Mouse (Mus musculus) limb, embryonic 14.5 days (tissue): ENCODE data around the gene Frmd4b. TPM values are rescaled to one million over a fixed set of nuclear protein-coding genes. Genes with fewer than 3 reads are reported as not detected.
A peak's percentile ranks its signal among the peaks of the same experiment; 100 is the strongest.

Experiments used
- ATAC-seq: fragments of 200-750 bp; cut with Nextera tagmentation; 2 replicates; pipeline ENCODE4 v1.8.0; 2017; ENCODE audit warnings: low read depth, moderate number of reproducible peaks, moderate TSS enrichment; ENCODE audit not compliant: low FRiP score
- DNase-seq: peaks from one replicate; pipeline ENCODE4 v3.0.0-alpha.2; 2015; ENCODE audit warnings: low spot score
- H3K27ac ChIP-seq: fragments of 300-500 bp; sonication (generic); replicated peaks from 2 replicates; pipeline ENCODE4 v1.5.1; 2014; ENCODE audit warnings: low read depth, mild to moderate bottlenecking, low read length, moderate library complexity, mixed read lengths
- H3K27me3 ChIP-seq: fragments of 300-500 bp; sonication (generic); 2 replicates; pipeline ENCODE4 v1.6.1; 2014; ENCODE audit warnings: low read length, mixed read lengths; ENCODE audit not compliant: control insufficient read depth, insufficient read depth
- H3K36me3 ChIP-seq: fragments of 300-500 bp; sonication (generic); 2 replicates; pipeline ENCODE4 v1.6.1; 2014; ENCODE audit warnings: mild to moderate bottlenecking, low read length, moderate library complexity, mixed read lengths; ENCODE audit not compliant: control insufficient read depth, insufficient read depth
- H3K4me1 ChIP-seq: fragments of 300-500 bp; sonication (generic); 2 replicates; pipeline ENCODE4 v1.6.1; 2014; ENCODE audit warnings: antibody characterized with exemption, low read length, mixed read lengths; ENCODE audit not compliant: control insufficient read depth, insufficient read depth
- H3K4me2 ChIP-seq: fragments of 300-500 bp; sonication (generic); replicated peaks from 2 replicates; pipeline ENCODE4 v1.6.1; 2014; ENCODE audit warnings: low read depth, mild to moderate bottlenecking, low read length, moderate library complexity; ENCODE audit not compliant: severe bottlenecking
- H3K4me3 ChIP-seq: fragments of 300-500 bp; sonication (generic); replicated peaks from 2 replicates; pipeline ENCODE4 v1.5.1; 2014; ENCODE audit warnings: low read length
- H3K9ac ChIP-seq: fragments of 300-500 bp; sonication (generic); 2 replicates; pipeline ENCODE4 v1.6.1; 2014; ENCODE audit warnings: mild to moderate bottlenecking, low read depth, low read length, moderate library complexity; ENCODE audit not compliant: severe bottlenecking
- H3K9me3 ChIP-seq: fragments of 300-500 bp; sonication (generic); 2 replicates; pipeline ENCODE4 v1.6.1; 2016; ENCODE audit warnings: low read length; ENCODE audit not compliant: control insufficient read depth
- POLR2A ChIP-seq: fragments of 200-500 bp; IDR thresholded peaks from 2 replicates; pipeline ENCODE4 v1.8.0; 2012; ENCODE audit warnings: inconsistent platforms, mild to moderate bottlenecking, moderate library complexity, borderline replicate concordance; ENCODE audit not compliant: insufficient read depth, insufficient read length; ENCODE audit errors: extremely low read depth
- WGBS: fragments of 180-500 bp; shearing (Covaris S2); extraction: QIAGEN DNeasy Blood & Tissue Kit; methylation state at CpG from one replicate; pipeline ENCODE4 v1.1.7; 2014; 5-methylcytosine and 5-hydroxymethylcytosine counted together
- polyA plus RNA-seq, 2 experiments: library from polyadenylated mRNA; depleted of rRNA in 1 of 2; stranded (reverse) in 1 of 2; unstranded in 1 of 2; fragments of >200 nt; fragmentation: Nextera tagmentation in 1 of 2; extraction: Ambion mirVana in 1 of 2; gene quantifications; 2 replicates each; pipeline versions ENCODE4 v1.2.1 to v1.2.3; 2012 to 2014

Frmd4b gene
- polyA plus RNA-seq, 2 experiments: 13.9 to 14.1 TPM

DNA sequence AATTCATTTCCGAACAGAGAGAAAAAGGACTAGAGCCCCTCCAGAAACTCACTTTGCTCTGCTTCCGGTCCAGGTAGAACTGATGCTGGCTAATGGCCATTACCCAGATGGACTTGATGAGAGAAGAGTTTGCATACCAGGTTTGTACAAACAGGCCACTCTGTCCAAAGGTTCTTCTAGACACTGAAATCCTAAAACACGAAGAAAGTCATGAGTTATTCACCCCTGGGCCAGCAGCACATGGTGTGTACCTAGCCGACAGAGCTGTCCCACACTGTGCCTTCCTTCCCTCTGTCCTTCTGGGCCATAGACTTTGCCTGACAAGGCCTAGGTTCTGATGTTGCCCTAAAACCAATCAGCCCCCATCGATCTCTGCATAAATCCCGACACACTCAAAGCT, 308.8 kb downstream of the Frmd4b start:
- H3K4me1 ChIP-seq: peaks cover 17% of the 10 kb centered on the region; the same call in 1 of the 2 replicates
- H3K4me3 ChIP-seq: no peak overlapping the region
- no peak overlapping the region for H3K9ac ChIP-seq
- H3K27me3 ChIP-seq: no peaks in the 10 kb centered on the region
- H3K9me3 ChIP-seq: no peaks in the 10 kb centered on the region
- ATAC-seq: no peak
- no peak for DNase-seq
- no peak for TF ChIP-seq POLR2A
- H3K36me3 ChIP-seq: 0 out of 2 replicates have a peak, but pooled peaks cover 3% of the 10 kb centered on the region
- H3K27ac ChIP-seq: no peak overlapping the region
- no peak overlapping the region for H3K4me2 ChIP-seq
- WGBS: 91% methylated on average over 6 of the region's 6 CpGs

DNA sequence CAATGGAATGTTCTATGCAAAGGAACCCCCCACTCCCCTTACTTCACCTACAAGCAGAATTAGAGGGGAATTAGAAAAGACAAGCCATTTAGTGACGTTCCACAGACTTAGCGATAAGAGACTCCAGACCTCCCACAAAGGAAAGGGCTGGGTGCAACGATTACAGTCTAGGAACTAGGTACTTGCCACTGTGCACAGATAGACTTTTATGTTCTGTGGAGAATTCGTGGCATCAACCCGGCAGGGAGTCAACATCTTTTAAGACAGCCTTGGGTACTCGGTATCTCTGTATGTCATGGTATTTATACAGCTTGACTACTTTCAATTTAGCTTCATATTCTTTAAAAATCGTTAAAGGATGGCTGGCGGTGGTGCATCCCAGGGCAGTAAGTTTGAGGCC, 310.1 kb downstream of the Frmd4b start:
- Histone ChIP-seq H3K27me3 (no peaks in the 10 kb centered on the region), H3K4me3 (no peak overlapping the region), H3K36me3 (0 out of 2 replicates have a peak, but pooled peaks cover 3% of the 10 kb centered on the region), H3K9ac (no peak overlapping the region), H3K27ac (no peak overlapping the region), H3K9me3 (no peaks in the 10 kb centered on the region), H3K4me1 (peaks cover 11% of the 10 kb centered on the region; the same call in 1 of the 2 replicates), H3K4me2 (no peak overlapping the region)
- ATAC-seq: no peak
- TF ChIP-seq POLR2A: no peak
- 79% methylated on average over 8 of the region's 8 CpGs for WGBS
- no peak for DNase-seq

DNA sequence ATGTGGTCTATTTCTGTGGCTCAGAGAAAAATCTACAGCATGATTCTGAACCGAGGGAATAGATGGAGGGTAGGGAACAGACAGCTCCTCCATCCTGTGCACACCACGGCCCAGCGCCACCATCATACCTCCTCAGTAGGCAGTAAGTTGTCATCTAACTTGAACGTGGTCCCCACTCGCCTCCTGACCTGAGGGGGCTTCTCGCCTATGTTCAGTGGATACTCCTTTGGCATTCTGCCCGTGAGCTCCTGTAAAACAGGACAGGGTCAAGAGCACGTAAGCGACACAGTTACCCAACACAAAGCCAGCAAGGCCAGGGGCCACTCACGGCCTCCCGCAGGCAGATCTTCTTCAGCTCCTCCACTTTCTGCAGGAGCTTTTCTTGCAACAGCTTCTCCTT, 311.0 kb downstream of the Frmd4b start:
- WGBS: 88% methylated on average over 11 of the region's 11 CpGs
- no peak for DNase-seq
- H3K36me3 ChIP-seq: 0 out of 2 replicates have a peak, but pooled peaks cover 3% of the 10 kb centered on the region
- TF ChIP-seq POLR2A: no peak
- no peak overlapping the region for H3K4me2 ChIP-seq
- H3K27ac ChIP-seq: no peak overlapping the region
- no peak overlapping the region for H3K9ac ChIP-seq
- H3K4me1 ChIP-seq: peaks cover 6% of the 10 kb centered on the region; the same call in 1 of the 2 replicates
- no peaks in the 10 kb centered on the region for H3K9me3 ChIP-seq
- ATAC-seq: no peak
- H3K4me3 ChIP-seq: no peak overlapping the region
- H3K27me3 ChIP-seq: no peaks in the 10 kb centered on the region

DNA sequence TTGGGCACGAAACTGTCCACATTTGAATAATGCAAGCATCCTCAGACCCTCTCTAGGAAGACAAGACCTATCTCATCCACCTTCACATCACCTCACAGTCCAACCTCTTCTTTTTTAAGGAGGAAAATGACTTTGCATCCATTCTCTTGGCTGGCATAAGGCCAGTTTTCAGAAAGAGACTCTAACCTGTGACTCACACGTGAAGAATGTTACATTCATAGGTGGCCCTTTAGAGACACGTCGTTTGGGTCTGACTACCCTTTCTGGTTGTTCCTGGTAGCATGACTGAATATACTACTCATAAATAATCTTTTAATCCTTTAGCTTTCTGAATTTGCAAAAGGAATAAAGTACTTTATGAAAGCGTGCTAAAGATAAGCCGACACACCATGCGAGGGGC, 311.9 kb downstream of the Frmd4b start:
- no peak overlapping the region for H3K4me3 ChIP-seq
- H3K4me1 ChIP-seq: peaks cover 3% of the 10 kb centered on the region; the same call in 1 of the 2 replicates
- 0 out of 2 replicates have a peak, but pooled peaks cover 3% of the 10 kb centered on the region for H3K36me3 ChIP-seq
- no peak overlapping the region for H3K9ac ChIP-seq
- DNase-seq (no peak), ATAC-seq (no peak)
- no peak overlapping the region for H3K4me2 ChIP-seq
- H3K27ac ChIP-seq: 0 out of 2 replicates have a peak overlapping the region, but pooled peaks have one; percentile 61
- H3K9me3 ChIP-seq: no peaks in the 10 kb centered on the region
- no peak for TF ChIP-seq POLR2A
- 78% methylated on average over 7 of the region's 7 CpGs for WGBS
- H3K27me3 ChIP-seq: no peaks in the 10 kb centered on the region

DNA sequence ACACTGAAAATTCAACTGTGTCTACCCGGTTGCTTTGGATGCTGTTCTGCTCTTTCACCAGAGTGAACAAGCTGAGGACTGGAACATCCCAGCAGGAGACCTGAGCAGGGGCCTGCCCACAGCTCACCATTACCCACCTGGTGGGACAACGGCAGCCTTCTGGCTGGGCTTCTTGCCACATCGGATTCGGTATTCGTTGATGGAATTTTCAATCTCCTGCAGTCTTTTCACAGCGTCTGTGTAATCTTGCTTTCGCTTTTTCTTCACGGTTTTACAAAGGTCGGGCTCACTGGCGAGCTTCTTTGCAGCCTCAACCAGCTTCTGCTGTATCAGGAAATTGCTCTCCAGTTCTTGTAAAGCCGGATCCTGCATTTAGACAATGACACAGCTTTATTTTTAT, 312.3 kb downstream of the Frmd4b start:
- WGBS: 64% methylated on average over 11 of the region's 11 CpGs
- Histone ChIP-seq H3K4me1 (peaks cover 3% of the 10 kb centered on the region; the same call in 1 of the 2 replicates), H3K4me2 (peak overlapping the region; percentile 20; the same call in 1 of the 2 replicates), H3K4me3 (no peak overlapping the region), H3K9me3 (no peaks in the 10 kb centered on the region), H3K27ac (peak overlapping the region; percentile 61), H3K27me3 (no peaks in the 10 kb centered on the region), H3K36me3 (0 out of 2 replicates have a peak, but pooled peaks cover 3% of the 10 kb centered on the region), H3K9ac (no peak overlapping the region)
- DNase-seq: no peak
- no peak for ATAC-seq
- no peak for TF ChIP-seq POLR2A
